Mouse (Mus musculus): ENCODE data around the gene Dclk2. TPM values are rescaled to one million over a fixed set of nuclear protein-coding genes. Genes with fewer than 3 reads are reported as not detected.

Gene Dclk2
- total RNA-seq, 2 experiments from 2014 or later: 7.0 to 10.0 TPM

DNA sequence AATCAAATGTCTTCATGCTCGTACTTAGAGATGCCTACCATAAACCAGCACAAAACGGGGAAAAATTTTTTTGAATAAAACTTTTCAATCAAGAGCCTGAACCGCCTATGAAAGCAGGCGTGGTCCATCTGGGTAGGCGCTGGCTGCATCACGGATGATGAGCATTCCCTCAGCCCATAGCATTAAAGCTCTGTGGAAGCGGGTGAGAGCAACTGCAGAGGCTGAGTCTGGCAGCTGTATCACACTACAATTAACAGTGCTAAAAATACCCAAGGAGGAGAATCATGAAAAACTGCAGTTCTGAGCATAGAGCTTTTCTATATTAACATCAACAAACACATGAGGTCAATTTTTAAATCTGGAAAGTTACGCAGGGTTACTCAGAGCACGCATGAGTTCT lies 23.6 kb downstream of the Dclk2 start:
- no peak for DNase-seq (ENCODE audit: low spot score in 2 of 2)

GRCm38 (mm10) chr3:86894491-86894890 lies 26.2 kb downstream of the Dclk2 start:
- no peak for DNase-seq (ENCODE audit: low spot score in 2 of 2)

DNA sequence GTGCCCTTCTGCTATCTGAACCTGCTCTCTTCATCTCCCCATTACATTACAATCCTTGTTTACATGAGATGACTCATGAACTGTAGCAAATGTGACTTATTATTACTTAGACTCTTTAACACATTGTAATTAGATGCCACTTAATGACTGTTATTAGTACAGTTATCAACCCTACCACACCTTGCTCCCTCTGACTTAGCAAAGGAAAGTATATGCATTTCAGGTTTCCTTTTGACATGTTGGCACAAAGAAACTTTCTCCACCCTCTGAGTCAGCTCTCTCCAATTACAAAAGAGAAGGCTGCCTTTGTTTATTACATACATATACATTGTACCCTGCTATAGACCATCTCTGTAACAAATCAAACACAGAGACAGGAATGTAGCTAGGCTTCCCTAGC lies 33.1 kb downstream of the Dclk2 start:
- DNase-seq (ENCODE audit: low spot score in 2 of 2): no peak

GRCm38 (mm10) chr3:86885180-86885579 lies 35.5 kb downstream of the Dclk2 start:
- no peak for DNase-seq (ENCODE audit: low spot score in 2 of 2)

DNA sequence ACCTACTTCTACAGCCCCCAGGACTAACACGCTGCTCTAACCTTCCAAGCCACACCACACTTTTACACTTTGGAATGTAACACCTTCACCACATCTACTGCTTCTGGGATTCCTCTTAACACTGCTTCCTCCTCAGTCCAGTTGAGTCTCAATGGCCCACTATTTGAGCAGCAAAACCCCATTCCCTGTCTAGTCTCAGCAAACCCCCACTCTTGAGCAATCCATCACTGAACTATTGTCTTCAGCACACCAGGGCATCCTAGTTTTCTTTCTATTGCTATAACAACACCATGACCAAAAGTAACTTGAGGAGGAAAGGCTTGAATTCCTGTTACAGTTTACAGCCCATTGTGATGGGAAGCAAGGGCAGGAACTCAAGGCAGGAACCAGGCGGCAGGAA lies 36.2 kb downstream of the Dclk2 start:
- no peak for DNase-seq (ENCODE audit: low spot score in 2 of 2)

DNA sequence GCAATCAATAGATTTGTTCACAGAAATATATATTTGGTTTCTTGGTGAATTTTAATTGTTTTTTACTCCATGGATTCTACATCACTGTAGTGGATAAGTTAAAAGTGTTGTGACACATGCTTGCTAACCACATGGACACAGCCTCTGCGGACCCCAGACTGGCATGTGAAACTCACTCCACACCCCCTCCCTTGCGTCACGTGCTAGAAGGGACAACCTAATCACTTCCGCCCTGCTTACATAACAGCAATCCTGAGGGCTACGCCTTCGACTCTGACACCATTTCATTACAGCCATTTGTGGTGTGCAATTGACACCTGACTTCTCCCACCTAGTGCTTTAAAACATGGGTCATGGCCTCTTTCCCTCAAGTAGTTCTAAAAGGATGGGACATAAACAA lies 36.7 kb downstream of the Dclk2 start:
- no peak for DNase-seq (ENCODE audit: low spot score in 2 of 2)

- DNase-seq (ENCODE audit: low spot score in 2 of 2): no peak
Measured at GRCm38 (mm10) chr3:86875912-86876311, 44.7 kb downstream of the Dclk2 start.

DNA sequence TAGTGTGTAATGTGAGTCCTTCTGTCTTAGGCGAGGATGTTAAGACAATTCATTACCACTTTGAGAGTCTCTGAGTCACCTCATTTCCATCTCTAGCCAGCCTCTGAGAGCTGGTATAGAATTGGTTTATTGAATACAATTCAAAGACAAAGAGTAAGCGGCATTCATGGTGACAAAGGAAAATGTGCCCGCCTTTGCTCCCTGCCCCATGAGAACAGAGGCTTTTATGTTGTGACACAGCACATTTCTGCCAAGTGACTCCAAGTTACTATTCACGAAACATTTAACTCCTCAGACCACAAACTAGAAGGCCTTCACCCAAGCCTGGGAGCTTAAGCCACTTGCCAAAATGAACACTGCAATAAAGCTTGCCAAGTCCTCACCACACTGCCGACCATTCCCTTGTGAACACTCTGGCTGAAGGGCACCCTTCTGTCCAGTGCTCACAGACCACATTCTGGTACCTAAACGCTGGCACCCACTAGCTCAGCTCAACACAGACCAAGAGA lies 47.5 kb downstream of the Dclk2 start:
- DNase-seq (ENCODE audit: low spot score in 2 of 2): no peak

GRCm38 (mm10) chr3:86870952-86871351 lies 49.7 kb downstream of the Dclk2 start:
- no peak for DNase-seq (ENCODE audit: low spot score in 2 of 2)

DNA sequence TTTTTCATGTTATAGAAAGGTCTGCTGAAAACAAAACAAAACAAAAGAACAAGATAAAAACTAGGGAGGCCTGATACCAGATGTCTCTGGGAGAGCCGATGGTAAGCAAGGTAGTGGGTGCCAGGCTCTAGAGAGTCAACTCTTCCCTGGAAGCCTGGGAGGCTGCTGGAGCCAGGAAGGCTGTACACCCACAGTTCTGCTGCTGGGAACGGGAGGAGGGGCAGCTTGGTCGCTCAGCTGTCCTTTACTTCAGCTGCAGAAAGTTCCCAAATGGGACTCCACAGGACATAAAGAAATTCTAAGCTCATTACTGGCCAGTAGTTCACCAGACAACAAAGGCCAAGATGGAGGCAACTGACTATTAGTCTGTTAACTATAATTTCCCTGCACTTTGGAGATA lies 50.2 kb downstream of the Dclk2 start:
- no peak for DNase-seq (ENCODE audit: low spot score in 2 of 2)

DNA sequence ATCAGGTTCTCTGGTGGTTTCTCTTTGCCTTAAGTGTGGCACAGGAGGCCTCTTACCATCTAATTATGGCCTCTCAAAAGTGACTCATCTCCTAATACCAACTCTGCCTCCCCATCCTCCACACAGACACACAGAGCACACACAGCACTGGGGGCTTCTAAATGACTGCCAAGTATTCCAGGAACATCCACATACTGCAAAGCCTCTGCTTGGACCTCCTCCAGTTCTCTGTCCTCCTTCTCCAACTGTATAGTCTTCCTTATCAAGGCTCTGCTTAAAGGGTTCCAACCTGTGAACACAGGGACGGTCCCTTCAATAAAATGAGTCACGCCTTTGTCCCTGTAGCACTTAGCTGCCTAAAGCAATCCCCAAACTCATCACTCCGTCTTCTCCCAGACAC lies 51.9 kb downstream of the Dclk2 start:
- DNase-seq (ENCODE audit: low spot score in 2 of 2): no peak

- DNase-seq (ENCODE audit: low spot score in 2 of 2): no peak
Measured at GRCm38 (mm10) chr3:86863327-86864008, 57.2 kb downstream of the Dclk2 start.

GRCm38 (mm10) chr3:86862939-86863311 lies 57.7 kb downstream of the Dclk2 start:
- no peak for DNase-seq (ENCODE audit: low spot score in 2 of 2)

- DNase-seq (ENCODE audit: low spot score in 2 of 2): no peak
Measured at GRCm38 (mm10) chr3:86862245-86862938, 58.3 kb downstream of the Dclk2 start.

DNA sequence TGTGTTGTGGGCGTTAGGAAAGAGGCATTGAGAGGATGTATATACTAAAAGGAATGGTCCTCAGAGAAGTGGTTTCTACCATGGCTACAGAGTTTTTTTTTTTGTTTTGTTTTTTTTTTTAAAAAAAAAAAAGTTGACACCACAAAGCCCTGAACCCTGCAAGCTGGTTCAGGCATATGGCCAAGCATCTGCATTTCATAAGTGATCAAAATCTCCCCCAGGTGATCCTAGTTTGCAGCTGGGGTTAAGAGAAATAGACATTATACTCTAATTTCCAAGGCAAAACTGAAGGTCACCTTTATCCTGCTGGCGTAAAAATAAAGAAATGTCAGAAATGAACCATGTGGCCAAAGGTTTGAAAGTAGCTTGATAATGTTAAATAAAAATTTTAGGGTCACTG lies 60.9 kb downstream of the Dclk2 start:
- no peak for DNase-seq (ENCODE audit: low spot score in 2 of 2)

DNA sequence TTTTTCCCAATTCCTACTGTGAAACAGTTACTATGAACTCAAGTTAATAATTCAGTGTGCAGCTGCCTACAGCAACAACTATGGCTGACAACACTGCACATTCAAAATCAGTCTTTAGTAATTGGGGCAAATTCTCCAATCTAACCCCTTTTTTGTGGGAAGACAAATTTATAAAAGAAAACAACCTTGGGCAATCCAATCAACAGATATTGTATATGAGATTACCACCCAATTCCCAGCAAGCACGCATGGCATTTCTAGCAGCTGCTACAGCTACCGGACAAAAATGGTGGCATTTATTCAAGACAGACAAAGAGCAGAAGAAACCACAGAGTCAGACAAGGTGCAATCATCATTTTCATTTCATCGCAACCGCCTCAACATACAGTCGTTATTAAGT lies 62.0 kb downstream of the Dclk2 start:
- no peak for DNase-seq (ENCODE audit: low spot score in 2 of 2)

- no peak for DNase-seq (ENCODE audit: low spot score in 2 of 2)
Measured at GRCm38 (mm10) chr3:86857833-86858398, 62.7 kb downstream of the Dclk2 start.

- DNase-seq (ENCODE audit: low spot score in 2 of 2): no peak
Measured at GRCm38 (mm10) chr3:86852867-86853266, 67.8 kb downstream of the Dclk2 start.

DNA sequence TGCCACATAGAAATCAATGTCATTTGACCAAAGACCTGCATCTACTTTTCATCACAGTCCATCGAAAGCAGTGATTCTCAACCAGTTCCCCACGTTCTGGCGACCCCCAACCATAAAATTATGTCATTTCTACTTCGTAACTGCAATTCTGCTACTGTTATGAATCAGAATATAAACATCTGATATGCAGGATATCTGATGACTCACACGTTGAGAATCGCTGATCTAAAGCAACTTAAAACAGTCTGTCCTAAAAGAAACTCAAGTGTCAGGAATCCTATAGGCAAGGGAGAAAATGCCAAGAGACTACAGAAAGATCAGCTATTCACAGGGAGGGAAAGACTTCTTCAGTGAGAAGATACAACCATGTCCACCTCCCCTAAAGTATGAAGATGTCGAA lies 69.5 kb downstream of the Dclk2 start:
- no peak for DNase-seq (ENCODE audit: low spot score in 2 of 2)

GRCm38 (mm10) chr3:86850394-86851030 lies 70.1 kb downstream of the Dclk2 start:
- DNase-seq (ENCODE audit: low spot score in 2 of 2): no peak

- no peak for DNase-seq (ENCODE audit: low spot score in 2 of 2)
Measured at GRCm38 (mm10) chr3:86849337-86849736, 71.3 kb downstream of the Dclk2 start.

DNA sequence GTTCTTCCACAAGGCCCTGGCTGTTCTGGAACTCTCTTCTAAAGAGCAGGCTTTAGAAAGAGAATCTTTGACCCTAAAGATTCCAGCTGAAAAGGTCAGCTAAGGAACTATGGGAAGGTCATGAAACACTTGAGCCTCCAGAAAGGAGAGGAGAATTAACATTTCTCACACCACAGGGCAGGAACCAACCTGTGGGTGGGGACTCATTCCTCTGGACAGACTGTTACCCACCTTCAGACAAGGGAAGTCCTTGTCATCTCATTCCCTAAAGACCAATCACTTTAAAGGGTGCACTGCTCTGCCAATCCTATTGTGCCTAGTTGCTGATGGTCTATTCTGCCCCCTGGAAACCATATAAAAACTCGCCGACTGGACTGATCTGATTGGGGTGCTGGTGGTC lies 73.1 kb downstream of the Dclk2 start:
- DNase-seq (ENCODE audit: low spot score in 2 of 2): no peak

All from gastrocnemius, postnatal 4 days (tissue).